ENCODE assay signal across 8 mouse cellular contexts in genomic region chr6:140519488-140520159, GRCm38 (mm10).
DNase-seq lines count a peak whose midpoint lies in the region; ATAC-seq and TF ChIP-seq lines count a peak whose summit lies in the region.

No protein-coding gene starts in this region.

- peak overlapping the region; percentile 25 for H3K4me2 ChIP-seq in heart, embryonic 13.5 days
- no peak overlapping the region for H3K4me2 ChIP-seq in hindbrain, postnatal 0 days (ENCODE audit: low read depth, low read length)

- H3K27ac ChIP-seq in heart, embryonic 13.5 days (replicated peaks), result peak overlapping the region; percentile 70
- peak overlapping the region; percentile 76 for H3K27ac ChIP-seq in hindbrain, postnatal 0 days

- no peak for DNase-seq in heart, adult 9 months (ENCODE audit: low spot score in 2 of 2)
- DNase-seq in brain, adult 2 months (ENCODE audit: low read depth, low spot score), result peak; percentile 97
- peak; percentile 37 for DNase-seq in embryo, embryonic 9.5 days (ENCODE audit: extremely low spot score)
- DNase-seq in hindbrain, postnatal 0 days (ENCODE audit: low spot score), result peak; percentile 67
- no peak for DNase-seq in adrenal gland, adult 18-20 months (ENCODE audit: low spot score in 2 of 2)
- DNase-seq in frontal cortex, postnatal 14 days (ENCODE audit: low spot score in 2 of 2), result no peak
- no peak for DNase-seq in thymus, postnatal 14 days

- H3K9me3 ChIP-seq in heart, embryonic 13.5 days, result no peaks in the 10 kb centered on the region
- no peaks in the 10 kb centered on the region for H3K9me3 ChIP-seq in hindbrain, postnatal 0 days (ENCODE audit: low read length)

- ATAC-seq in heart, embryonic 13.5 days (ENCODE audit: extremely low read depth, insufficient number of reproducible peaks, low FRiP score, low TSS enrichment), result no peak
- peak; percentile 80 for ATAC-seq in hindbrain, postnatal 0 days

- H3K27me3 ChIP-seq in heart, embryonic 13.5 days (replicated peaks), result no peaks in the 10 kb centered on the region
- no peaks in the 10 kb centered on the region for H3K27me3 ChIP-seq in hindbrain, postnatal 0 days (ENCODE audit: insufficient read depth, low read length)

- WGBS in heart, embryonic 13.5 days, result 48% methylated on average over 10 of the region's 10 CpGs
- 33% methylated on average over 10 of the region's 10 CpGs for WGBS in hindbrain, postnatal 0 days

- 0 out of 2 replicates have a peak, but pooled peaks have one; percentile 5 for TF ChIP-seq CTCF in hindbrain, postnatal 0 days (IDR thresholded peaks at IDR 0.05; ENCODE audit: low read depth)

- 0 out of 2 replicates have a peak overlapping the region, but pooled peaks have one; percentile 5 for H3K9ac ChIP-seq in heart, embryonic 13.5 days
- H3K9ac ChIP-seq in hindbrain, postnatal 0 days (replicated peaks; ENCODE audit: low read length), result no peak overlapping the region

- no peaks in the 10 kb centered on the region for H3K36me3 ChIP-seq in heart, embryonic 13.5 days
- no peaks in the 10 kb centered on the region for H3K36me3 ChIP-seq in hindbrain, postnatal 0 days (ENCODE audit: insufficient read depth, low read length)

- peaks cover 52% of the 10 kb centered on the region for H3K4me1 ChIP-seq in heart, embryonic 13.5 days
- H3K4me1 ChIP-seq in hindbrain, postnatal 0 days (ENCODE audit: insufficient read depth, low read length), result peaks cover 15% of the 10 kb centered on the region

- no peak overlapping the region for H3K4me3 ChIP-seq in heart, embryonic 13.5 days
- no peak overlapping the region for H3K4me3 ChIP-seq in hindbrain, postnatal 0 days (ENCODE audit: low read length)

Comparison
In these comparisons a context has a peak if more than half of its experiments do, and no peak if none do; other contexts are left out.
1. DNase-seq: peak in brain, adult 2 months (single experiment), embryo, embryonic 9.5 days (single experiment) and hindbrain, postnatal 0 days (single experiment); none in heart, adult 9 months (0 of 2), adrenal gland, adult 18-20 months (0 of 2), frontal cortex, postnatal 14 days (0 of 2) and thymus, postnatal 14 days (single experiment).